Mouse (Mus musculus) lung, postnatal 4 days (tissue): ENCODE results near the gene Eif4ebp2.
"Not testable (repeated sequence)": the region's sequence is repeated elsewhere in the genome, so short reads cannot be mapped to it uniquely, and the experiment has no call there.

Experiments
- DNase-seq, 2 experiments: peaks; one replicate each; pipeline ENCODE4 v3.0.0; 2021

Eif4ebp2 gene

DNA sequence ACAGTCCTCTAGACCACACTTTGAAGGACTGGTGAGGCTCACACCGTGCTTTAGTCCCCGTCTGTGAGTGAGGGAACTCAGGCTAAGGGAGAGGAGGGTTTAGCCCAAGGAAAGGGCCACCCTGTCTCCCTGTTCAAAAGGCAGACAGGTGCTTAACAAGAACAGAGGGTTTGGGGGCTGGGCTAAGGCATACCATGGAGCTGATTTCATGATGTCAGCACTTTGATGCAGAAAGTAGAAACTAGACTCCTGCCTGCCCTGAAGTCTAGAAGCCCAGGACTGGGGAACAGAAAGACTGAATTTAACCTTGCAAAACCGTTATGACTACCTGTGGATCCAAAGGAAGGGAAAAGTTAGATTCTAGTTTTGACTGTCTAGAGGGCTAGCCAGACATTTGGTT lies 4.7 kb upstream of the Eif4ebp2 start:
- no peak for DNase-seq

DNA sequence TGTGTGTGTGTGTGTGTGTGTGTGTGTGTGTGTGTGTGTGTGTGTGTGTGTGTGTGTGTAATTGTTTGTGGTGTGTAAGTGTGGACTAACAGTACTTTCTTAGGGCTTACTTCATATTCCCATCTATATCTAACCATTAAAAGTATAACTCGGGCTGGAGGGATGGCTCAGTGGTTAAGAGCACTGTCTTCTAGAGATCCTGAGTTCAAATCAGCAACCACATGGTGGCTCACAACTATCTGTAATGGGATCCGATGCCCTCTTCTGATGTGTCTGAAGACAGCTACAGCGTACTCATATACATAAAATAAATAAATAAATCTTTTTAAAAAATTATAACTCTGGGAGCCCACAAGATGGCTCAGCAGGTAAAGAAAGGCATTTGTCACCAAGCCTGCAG lies 710 bp upstream of the Eif4ebp2 start:
- DNase-seq, result not testable (repeated sequence)

DNA sequence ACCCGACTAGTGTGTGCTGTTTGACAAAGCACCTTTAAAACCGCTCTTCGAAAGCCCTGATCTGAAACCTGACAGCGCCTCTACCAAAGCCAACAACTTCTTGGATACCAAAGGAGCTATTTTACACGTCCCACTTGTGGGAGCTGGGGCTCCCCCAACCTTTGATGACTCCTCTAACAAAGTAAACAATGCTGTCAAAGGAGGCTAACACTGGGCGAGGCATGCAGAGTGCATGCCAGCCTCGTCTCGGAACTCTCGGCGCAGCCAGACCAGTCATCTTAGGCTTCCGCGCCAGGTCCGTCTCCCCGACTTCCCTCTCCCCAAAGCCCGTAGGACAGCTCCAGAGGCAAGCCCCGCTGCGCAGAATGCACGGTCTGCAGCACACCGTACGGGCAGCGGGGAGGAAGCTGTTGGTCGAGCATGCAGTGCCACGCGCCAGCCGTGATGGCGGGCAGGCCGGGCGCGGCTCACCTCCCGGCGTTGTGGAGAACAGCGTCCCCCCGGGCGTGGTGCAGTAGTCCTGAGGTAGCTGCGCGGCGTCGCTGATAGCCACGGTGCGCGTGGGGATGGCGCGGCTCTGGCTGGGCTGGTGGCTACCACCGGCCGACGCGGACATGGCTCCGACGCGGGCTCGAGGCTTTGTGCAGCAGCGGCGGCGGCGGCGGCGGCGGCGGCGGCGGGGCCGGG lies 387 bp downstream of the Eif4ebp2 start:
- peak; percentile 60 to 63 for DNase-seq

DNA sequence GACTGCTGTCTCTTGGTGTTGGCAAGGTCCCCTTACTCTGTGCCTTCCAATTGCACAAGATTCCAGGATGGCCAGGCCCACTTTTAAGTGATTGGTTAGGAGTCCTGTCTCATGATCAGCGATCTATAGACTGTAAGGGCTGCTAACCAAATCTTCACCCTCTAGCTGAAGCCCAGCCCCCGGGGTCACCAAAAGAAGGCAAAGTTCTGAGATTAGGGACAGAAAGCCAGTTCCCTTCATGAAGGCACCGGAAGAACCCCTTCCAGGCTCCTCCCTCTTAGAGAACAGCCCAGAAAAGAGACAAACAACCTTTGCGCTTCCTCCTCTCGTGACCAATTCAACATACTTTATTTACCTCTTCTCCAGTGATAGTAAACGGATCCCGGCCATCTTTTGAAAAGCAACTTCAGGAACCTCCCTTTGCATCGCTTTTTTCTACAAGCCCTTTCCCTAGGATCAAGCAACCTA lies 964 bp downstream of the Eif4ebp2 start:
- DNase-seq, result peak; percentile 46 to 48

DNA sequence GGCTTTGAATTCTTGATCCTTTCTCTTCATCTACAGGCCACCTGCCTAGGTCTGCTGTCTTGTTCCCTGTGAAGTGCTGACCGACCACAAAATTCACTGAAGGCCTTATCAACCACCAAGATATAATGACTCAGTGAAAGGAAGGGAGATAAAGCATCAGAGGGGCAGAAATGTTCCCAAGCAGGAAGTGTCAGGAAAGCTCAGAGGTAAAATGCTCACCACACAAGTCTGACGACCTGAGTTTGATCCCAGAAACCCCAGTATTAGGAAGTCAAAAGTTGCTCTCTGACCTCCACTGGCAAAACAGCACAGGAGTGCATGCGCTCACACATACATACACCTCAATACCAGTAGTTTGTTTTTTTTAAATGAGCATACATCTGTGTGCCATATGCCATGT lies 3.6 kb downstream of the Eif4ebp2 start:
- DNase-seq, result no peak

DNA sequence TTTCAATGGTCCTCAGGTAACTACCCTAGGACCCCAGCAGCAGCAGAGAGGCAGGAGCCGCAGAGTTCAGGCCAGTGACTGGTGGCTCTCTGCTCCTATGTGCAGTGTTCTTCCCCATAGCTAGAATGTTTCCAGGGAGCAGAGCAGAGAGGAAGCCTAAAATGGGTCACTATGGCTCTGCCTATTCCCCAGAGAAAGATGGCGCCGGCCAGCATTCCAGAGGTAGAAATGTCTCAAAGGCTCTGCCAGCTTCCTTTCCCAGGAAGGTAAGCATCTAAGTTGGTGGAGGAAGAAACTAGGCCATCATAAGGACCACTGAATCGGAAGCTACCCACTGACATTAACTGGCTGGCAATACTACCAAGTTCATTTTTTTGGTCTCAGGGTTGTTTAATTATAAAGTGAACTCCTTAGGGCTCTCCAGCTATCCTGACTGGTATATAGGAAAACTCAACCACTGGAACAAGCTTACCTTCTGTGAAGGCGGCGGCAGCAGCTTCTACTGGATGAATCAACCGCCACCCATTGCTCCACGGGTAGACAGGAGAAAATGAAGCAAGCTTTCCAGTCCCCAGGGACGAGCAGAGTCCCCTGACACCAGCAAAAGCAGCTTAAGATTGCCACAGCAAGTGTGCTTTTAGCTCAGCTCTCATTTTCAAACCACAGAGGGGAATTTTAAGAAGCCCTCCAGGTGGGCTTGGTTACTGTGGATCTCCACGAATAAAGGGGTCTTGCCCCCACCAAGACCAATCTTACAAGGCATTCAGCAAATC lies 4.7 kb downstream of the Eif4ebp2 start:
- DNase-seq, result no peak

DNA sequence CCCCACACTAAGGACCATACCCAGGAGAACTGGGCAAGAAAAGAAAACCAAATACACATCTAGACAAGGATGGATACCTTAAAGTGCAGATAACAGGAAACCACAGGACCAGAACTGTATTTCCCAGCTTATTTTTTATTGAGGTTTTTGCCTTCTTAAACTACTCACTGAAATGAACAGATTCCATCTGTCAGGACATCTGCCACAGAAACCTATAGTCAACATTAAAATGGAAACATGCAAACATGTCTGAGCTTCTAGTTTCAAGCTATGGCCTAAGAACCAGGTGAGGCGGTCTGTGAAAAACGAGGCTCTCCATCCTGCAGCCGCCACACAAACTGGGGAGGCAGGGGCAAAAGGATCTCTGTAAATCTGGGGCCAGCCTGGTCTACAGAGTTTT lies 7.4 kb downstream of the Eif4ebp2 start:
- no peak for DNase-seq

DNA sequence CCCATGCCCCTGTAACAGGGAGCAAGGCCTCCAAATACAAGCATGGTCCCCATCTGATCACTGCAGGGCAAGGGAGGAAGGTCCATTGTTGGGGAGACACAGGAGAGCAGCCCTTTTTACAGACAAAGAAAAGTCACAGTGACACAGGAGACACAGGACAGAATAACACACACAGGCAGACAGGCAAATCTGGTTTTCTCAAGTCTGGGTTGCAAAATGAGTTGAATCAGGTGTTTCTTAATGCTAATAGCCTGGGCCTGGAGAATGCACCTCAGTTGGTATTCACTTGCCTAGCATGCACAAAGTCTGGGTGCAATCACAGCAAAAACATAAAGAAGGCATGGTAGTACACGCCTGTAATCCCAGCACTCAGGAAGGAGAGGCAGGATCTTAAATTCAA lies 8.6 kb downstream of the Eif4ebp2 start:
- DNase-seq, result no peak

DNA sequence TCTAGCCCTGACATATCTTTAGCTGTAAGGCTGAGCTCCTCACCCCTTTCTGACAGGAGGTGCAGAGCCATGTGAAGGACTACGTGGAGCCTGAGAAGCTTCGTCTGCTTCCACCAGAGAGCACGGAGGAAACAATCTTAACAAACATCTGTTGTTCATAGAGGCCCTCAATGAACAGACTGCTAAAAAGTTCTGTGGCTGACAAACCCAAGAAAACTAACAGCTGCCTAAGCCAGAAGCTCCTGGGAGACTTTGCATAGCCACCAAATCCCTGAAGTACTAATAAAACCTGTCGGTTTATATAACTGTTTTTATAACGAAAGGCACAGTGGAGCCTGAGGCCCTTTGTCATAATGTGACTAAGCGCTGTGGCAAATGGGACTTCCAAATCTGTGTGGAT lies 9.0 kb downstream of the Eif4ebp2 start:
- no peak for DNase-seq

DNA sequence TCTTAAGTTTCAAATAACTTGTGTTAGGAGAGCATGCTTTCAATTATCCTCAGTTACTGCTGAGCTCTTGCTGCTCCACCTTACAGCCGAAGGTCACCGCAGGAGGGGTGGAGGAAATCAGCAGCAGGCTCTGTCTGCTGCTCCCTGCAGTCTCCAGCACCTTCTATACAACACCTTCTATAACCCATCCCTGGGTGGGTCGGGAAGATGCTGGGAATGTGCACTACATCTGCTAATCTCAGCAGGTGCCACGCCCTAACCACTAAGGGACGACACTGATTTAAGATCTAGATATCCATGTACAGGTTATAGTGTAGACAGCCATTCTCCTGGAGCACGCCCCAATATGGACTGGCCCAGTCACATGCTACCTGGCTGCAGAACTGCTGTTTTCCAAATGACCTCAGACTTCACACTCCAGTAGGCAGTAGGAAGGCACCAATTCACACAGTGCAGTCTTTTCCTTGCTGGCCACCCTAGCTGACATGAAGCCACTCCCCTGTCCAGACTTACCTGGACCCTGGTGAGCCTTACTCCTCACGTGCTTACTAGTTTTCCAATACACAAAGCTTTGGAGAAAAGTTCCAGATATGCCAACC lies 12.2 kb downstream of the Eif4ebp2 start:
- no peak for DNase-seq

DNA sequence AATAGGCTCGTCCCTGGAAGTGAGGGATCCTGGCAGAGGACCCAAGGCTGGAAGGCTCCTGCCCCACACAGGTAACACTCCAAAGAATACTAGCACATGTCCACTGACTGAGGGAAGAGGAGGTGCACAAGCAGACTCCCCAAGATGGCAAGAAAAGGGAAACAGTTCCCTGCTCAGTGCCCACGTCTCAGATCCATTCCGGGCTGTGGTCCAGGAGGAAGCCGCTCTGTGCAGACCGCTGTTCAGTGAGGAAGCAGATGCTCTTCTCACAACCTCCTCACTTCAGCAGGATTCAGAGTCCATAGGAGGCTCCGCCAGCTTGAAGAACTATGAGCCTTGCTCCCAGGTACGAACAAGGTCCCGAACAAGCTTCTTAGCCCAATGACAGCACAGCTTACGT lies 21.1 kb downstream of the Eif4ebp2 start:
- no peak for DNase-seq

DNA sequence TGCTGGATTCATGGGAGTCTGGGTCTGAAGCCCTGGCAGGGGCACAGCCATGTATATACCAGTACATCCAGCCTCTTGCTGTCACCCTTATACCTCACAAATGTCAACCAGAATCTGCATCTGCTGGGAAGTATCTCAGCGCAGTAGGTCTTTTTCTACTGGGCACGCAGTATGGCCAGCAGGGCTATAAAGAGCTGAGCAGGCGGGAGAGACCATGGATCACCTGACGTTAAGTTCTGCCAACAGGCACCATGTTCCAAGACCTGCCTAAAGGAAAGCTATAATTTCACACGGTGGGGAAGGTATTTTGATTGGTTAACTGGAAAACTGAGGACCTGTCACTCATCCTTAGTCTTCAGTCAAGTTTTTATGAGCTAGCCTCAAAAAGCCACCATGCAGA lies 23.4 kb downstream of the Eif4ebp2 start:
- DNase-seq, result no peak

DNA sequence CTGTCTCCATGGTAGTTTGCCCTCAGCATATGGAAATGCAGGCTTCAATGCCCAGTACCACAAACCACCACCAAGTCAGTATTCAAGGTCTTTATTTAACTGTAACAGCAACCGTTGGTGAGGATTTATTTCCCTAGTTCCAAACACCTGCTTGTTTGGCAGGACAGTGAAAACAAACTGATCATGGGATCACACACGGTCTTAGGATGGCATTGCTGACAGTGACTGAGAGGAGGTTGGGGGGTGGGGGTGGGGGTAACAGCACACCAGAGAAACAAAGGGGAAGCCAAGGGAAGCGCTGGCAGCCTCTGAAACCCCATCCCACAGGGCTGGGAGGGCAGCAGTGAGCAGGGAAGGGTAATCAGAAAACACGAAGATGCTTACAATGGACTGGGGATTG lies 24.0 kb downstream of the Eif4ebp2 start:
- no peak for DNase-seq

DNA sequence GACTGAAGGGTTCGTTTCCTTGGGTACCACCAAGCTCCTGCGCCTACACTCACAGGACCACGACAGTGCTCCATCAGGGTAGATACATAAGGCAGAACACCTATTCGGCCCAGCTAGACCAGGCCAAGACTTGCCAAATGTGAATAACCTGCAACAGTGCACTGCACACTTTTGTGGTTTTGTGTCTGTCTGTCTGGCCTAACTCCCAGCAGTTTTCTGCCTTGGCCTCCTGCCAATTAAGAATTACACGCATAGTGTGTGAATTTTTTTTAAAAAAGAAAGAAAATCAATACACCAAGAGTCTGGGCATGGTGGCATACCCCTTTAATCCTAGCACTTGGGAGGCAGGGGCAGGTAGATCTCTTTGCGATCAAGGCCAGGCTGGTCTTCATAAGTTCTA lies 24.5 kb downstream of the Eif4ebp2 start:
- DNase-seq, result no peak

DNA sequence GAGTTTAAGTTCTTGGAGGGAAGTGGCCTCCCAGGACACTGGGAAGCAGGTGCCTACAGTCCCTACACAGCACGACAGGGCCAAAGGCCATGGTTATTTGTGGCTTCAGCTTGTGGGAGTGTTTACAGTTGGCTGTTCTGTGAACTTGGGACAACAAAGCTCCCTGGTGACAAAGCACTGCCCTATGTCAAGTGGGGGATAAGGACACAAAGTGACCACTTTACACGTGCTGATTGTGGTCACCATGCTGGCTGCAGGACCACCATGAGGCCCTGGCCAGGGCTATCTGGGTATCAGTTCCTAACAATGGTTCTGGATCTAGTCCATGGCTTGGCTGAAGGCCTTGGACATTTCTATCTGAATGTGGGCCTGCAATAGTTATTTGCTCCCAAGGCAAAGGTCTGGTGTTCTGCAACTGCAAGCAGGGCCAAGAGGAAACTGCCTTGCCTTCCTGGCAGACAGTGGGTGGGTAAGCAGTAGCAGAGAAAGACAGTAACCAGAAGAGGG lies 26.2 kb downstream of the Eif4ebp2 start:
- DNase-seq, result peak in 1 of 2 experiments; percentile 20

DNA sequence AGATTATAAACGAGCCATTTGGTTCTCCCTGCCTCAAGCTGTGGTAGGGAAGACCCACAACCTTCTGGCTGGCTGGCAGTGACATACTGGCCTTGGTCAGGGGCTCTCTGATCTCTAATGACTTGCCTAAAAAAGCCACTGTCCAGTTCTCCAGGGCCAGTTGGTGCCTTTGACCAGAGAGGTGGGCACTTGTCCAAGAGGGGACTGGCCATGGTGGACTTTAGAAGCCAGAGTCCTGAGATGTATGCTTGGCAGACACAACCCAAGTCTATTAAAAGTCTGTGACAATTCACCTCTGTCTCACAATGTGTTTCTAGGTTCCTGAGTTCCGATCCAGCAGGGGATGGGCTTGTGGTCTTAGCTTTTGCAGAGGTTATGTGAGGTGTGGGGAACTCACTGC lies 27.4 kb downstream of the Eif4ebp2 start:
- no peak for DNase-seq

DNA sequence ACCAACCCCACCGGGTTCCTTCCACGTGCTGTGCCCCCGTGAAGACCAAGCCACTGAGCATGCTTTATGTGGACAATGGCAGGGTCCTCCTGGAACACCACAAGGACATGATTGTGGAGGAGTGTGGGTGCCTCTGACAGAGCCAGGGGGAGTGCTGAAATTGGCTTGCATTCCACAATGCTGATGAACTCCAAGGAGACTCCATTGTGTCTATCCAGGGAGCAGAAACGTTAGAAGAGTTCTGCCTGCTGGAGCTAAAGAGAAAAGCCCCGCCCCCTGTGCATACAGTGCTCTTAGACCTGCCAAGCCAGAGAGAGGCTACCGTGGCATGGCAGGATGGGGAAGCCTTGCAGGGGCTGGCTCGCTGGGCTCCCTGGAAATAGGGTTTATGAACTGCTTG lies 28.0 kb downstream of the Eif4ebp2 start:
- peak in 1 of 2 experiments; percentile 33 for DNase-seq

DNA sequence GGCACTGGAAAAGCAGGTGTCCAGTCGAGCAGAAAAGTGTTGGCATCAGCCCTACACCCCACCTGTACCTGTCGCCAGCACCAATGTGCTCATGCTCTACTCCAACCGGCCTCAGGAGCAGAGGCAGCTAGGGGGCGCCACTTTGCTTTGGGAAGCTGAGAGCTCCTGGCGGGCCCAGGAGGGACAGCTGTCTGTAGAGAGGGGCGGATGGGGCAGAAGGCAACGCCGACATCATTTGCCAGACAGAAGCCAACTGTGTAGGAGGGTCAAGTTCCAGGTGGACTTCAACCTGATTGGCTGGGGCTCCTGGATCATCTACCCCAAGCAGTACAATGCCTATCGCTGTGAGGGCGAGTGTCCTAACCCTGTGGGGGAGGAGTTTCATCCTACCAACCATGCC lies 29.2 kb downstream of the Eif4ebp2 start:
- DNase-seq, result peak in 1 of 2 experiments; percentile 50

DNA sequence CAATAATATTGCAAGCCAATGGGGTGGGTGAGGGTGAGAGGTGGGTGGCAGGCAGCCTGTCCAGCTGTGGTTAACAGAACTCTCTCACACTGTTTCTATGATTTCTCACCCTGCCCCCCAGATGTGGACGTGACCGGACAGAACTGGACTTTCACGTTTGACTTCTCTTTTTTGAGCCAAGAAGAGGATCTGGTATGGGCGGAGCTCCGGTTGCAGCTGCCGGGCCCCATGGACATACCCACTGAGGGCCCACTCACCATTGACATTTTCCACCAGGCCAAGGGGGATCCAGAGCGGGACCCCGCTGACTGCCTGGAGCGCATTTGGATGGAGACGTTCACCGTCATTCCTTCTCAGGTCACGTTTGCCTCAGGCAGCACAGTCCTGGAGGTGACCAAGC lies 29.6 kb downstream of the Eif4ebp2 start:
- no peak for DNase-seq

DNA sequence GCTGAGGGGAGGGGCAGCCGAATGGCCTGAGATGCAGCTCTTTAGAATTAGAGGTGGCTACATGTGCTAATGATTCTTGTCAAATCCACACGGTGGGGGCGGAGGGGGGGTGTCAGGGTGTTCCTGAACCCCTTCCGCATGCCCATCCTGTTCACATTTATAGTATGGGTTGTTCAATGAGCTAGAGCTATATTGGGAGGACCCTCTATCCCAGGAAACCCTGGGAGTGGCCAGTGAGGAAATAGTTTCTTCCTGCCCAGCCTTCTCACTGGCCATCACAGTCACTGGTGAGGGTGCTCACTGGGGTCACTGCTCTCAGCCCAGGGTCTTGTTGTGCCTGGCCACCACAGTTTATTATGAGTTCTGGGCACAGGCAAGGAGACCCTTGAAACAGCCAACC lies 32.5 kb downstream of the Eif4ebp2 start:
- peak in 1 of 2 experiments; percentile 26 for DNase-seq

DNA sequence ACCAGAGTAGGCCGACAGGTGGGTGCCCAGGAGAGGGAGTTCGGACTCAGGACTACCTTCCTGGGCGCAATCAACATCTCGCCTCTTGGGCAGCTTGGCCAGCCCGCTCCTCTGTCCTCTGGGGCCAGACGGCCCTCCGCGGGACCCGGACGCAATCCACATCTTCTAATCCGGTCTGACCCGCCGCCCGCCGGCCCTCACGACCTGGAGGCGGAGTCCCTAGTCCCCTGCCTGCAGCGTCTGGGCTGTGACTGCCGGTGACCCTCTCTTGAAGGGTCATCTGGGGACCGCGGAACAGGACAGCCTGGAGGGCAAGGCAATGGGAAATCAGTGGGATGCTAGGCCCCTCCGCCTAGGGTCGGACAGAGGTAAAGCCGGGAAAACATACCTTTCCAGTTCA lies 33.3 kb downstream of the Eif4ebp2 start:
- DNase-seq, result peak in 1 of 2 experiments; percentile 34

DNA sequence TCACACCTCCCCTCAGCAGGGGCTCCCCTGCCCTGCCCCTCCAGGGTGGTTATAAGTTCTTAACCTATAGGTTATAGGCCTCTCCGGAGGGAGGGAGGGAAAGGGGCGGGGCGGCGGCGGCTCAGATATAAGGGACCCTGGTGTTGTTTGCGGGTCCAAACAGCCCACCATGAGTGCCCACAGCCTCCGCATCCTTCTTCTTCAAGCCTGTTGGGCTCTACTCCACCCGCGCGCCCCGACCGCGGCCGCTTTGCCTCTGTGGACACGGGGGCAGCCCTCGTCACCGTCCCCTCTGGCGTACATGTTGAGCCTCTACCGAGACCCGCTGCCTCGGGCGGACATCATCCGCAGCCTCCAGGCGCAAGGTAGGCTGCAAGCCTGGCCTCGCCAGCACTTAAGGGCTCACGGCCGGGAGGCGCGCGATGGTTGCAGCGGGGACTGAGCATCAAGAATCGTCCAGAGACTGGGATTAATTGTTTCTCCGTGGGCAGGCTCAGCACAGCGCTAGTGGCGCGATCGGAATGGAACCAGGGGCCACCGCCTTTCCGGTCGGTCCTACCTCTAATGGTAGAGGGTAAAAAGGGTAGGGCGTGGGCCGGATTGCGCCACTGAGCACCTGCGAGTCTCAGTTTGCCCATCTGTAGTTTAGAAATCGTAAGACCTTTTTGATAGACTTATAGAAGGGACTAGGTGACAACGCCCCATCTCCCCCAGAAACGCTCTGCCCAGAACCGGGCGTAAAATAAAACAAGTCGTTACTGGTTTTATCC lies 34.1 kb downstream of the Eif4ebp2 start:
- DNase-seq, result peak in 1 of 2 experiments; percentile 31

DNA sequence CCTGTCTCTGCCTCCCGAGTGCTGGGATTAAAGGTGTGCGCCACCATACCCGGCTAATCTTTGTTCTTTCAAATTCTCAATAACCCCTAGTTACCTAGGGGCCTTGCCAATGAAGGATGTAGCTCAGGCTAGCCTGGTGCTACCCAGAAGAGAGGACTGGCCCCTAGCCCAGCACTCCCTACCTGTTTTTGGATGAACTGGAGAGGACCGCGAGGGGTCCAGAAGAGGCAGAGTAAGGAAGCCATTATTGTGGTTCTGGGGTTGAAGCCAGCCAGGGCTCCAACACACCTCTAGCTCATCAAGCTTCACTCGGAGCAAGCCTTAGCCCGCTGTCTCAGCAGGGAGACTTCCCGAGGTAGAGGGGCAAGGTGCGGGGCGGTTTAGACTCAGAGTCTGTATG lies 34.8 kb downstream of the Eif4ebp2 start, which contains the start of gene Nodal:
TSS of gene Nodal (plus strand) at position 301 of the 400 bp plus-strand sequence.
- no peak for DNase-seq
